Mouse (Mus musculus): ENCODE data around the gene Pgrmc2.

Gene Pgrmc2

GRCm38 (mm10) chr3:41082885-41083789 is at the start of gene Pgrmc2:
Gene Pgrmc2 (minus strand): TSS chr3:41083046.
- peak; percentile 99 for DNase-seq

GRCm38 (mm10) chr3:41124000-41124294 is 41.1 kb upstream of the Pgrmc2 start:
- DNase-seq = no peak

- no peak for DNase-seq
These were observed 40.5 kb upstream of the Pgrmc2 start for GRCm38 (mm10) chr3:41123190-41123999.

GRCm38 (mm10) chr3:41118173-41118572 is 35.3 kb upstream of the Pgrmc2 start:
- DNase-seq = no peak

GRCm38 (mm10) chr3:41117447-41117846 is 34.6 kb upstream of the Pgrmc2 start:
- DNase-seq = no peak

GRCm38 (mm10) chr3:41113186-41113585 is 30.3 kb upstream of the Pgrmc2 start:
- no peak for DNase-seq

- no peak for DNase-seq
These were observed 25.5 kb upstream of the Pgrmc2 start for GRCm38 (mm10) chr3:41108306-41108785.

- no peak for DNase-seq
These were observed 24.9 kb upstream of the Pgrmc2 start for GRCm38 (mm10) chr3:41107600-41108305.

GRCm38 (mm10) chr3:41101905-41102304 is 19.1 kb upstream of the Pgrmc2 start:
- no peak for DNase-seq

- DNase-seq = no peak
These were observed 17.3 kb upstream of the Pgrmc2 start for GRCm38 (mm10) chr3:41100157-41100556.

- no peak for DNase-seq
These were observed 16.8 kb upstream of the Pgrmc2 start for GRCm38 (mm10) chr3:41099672-41100071.

- no peak for DNase-seq
These were observed 10.4 kb upstream of the Pgrmc2 start for GRCm38 (mm10) chr3:41093210-41093609.

- DNase-seq = no peak
These were observed 9.5 kb upstream of the Pgrmc2 start for GRCm38 (mm10) chr3:41092311-41092710.

GRCm38 (mm10) chr3:41090839-41091238 is 8.0 kb upstream of the Pgrmc2 start:
- DNase-seq = no peak

- no peak for DNase-seq
These were observed 4.2 kb upstream of the Pgrmc2 start for GRCm38 (mm10) chr3:41087071-41087470.

GRCm38 (mm10) chr3:41084421-41084820 is 1.6 kb upstream of the Pgrmc2 start:
- DNase-seq = peak; percentile 30

- no peak for DNase-seq
These were observed 905 bp upstream of the Pgrmc2 start for GRCm38 (mm10) chr3:41083790-41084112.

- no peak for DNase-seq
These were observed 344 bp downstream of the Pgrmc2 start for GRCm38 (mm10) chr3:41082520-41082884.

- DNase-seq = no peak
These were observed 1.2 kb downstream of the Pgrmc2 start for GRCm38 (mm10) chr3:41081474-41082301.

GRCm38 (mm10) chr3:41080724-41081123 is 2.1 kb downstream of the Pgrmc2 start:
- no peak for DNase-seq

- no peak for DNase-seq
These were observed 4.2 kb downstream of the Pgrmc2 start for GRCm38 (mm10) chr3:41078673-41079072.

GRCm38 (mm10) chr3:41075376-41075775 is 7.5 kb downstream of the Pgrmc2 start:
- DNase-seq = no peak

GRCm38 (mm10) chr3:41070519-41070918 is 12.3 kb downstream of the Pgrmc2 start:
- DNase-seq = no peak
